8 mouse cellular contexts compared by ENCODE assay signal in the genomic region with DNA sequence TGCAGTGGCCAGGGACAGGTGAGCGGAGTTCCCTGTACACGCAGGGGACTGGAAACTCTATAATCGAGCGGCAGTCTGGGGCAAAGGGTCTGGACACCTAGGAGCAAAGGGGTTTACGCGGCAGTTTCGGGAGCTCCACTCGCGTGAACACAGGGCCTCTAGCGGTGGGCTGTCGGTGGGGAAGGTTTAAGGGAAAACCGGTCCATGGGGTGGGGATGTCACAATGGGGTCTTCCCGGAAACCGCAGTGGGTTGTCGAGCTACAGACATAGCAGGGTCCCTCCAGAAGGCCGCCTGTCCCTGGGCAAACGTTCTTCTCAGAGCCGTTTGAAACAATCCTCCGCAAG.
A peak's percentile ranks its signal among the peaks of the same experiment; 100 is the strongest.
DNase-seq lines count a peak whose midpoint lies in the region; ATAC-seq and TF ChIP-seq lines count a peak whose summit lies in the region.

No protein-coding gene starts in this region.

- under 1% methylated on average over 19 of the region's 19 CpGs for WGBS in forebrain, embryonic 15.5 days
- whole genome bisulfite sequencing in liver, embryonic 14.5 days (ENCODE audit: insufficient replicate concordance), result 0% methylated on average over 19 of the region's 19 CpGs
- WGBS in stomach, postnatal 0 days, result 0% methylated on average over 19 of the region's 19 CpGs

- no peaks in the 10 kb centered on the region for H3K9me3 ChIP-seq in forebrain, embryonic 15.5 days
- no peaks in the 10 kb centered on the region for H3K9me3 ChIP-seq in liver, embryonic 14.5 days (ENCODE audit: control insufficient read depth, low read length)
- no peaks in the 10 kb centered on the region for H3K9me3 ChIP-seq in stomach, postnatal 0 days (ENCODE audit: control insufficient read depth, low read length)

- no peak for TF ChIP-seq POLR2A in bone marrow macrophage, adult 2 months (IDR thresholded peaks at IDR 0.05; ENCODE audit: borderline replicate concordance, low read depth, low read length)

- ATAC-seq in forebrain, embryonic 15.5 days (replicated peaks), result peak; percentile 41; the same call in 1 of the 2 replicates
- ATAC-seq in liver, embryonic 14.5 days (ENCODE audit: insufficient read depth), result peak; percentile 48
- peak; percentile 50 for ATAC-seq in stomach, postnatal 0 days (ENCODE audit: low FRiP score, low TSS enrichment)

- peak overlapping the region; percentile 92 for H3K4me3 ChIP-seq in bone marrow macrophage, adult 2 months (ENCODE audit: insufficient read depth, low read length)
- peak overlapping the region; percentile 74 for H3K4me3 ChIP-seq in forebrain, embryonic 15.5 days
- H3K4me3 ChIP-seq in liver, embryonic 14.5 days (ENCODE audit: insufficient read depth in 1 of 2, low read depth in 2 of 2, low read length in 2 of 2), result peak overlapping the region; percentile 79 to 87
- H3K4me3 ChIP-seq in stomach, postnatal 0 days (ENCODE audit: low read depth, low read length), result peak overlapping the region; percentile 95

- peak overlapping the region; percentile 43 for H3K27ac ChIP-seq in bone marrow macrophage, adult 2 months (ENCODE audit: insufficient read depth, low read depth, low read length)
- peak overlapping the region; percentile 97 for H3K27ac ChIP-seq in forebrain, embryonic 15.5 days (replicated peaks)
- H3K27ac ChIP-seq in liver, embryonic 14.5 days, result peak overlapping the region; percentile 66
- H3K27ac ChIP-seq in stomach, postnatal 0 days (replicated peaks), result peak overlapping the region; percentile 86

- peak overlapping the region; percentile 51 for H3K4me2 ChIP-seq in forebrain, embryonic 15.5 days (replicated peaks)
- peak overlapping the region; percentile 94 for H3K4me2 ChIP-seq in liver, embryonic 14.5 days (ENCODE audit: low read depth)
- peak overlapping the region; percentile 94 for H3K4me2 ChIP-seq in stomach, postnatal 0 days (replicated peaks; ENCODE audit: low read depth)

- peak; percentile 31; the same call in 1 of the 2 replicates for TF ChIP-seq CTCF in bone marrow macrophage, adult 2 months (IDR thresholded peaks at IDR 0.05; ENCODE audit: low read depth, low read length)
- TF ChIP-seq CTCF in liver, embryonic 14.5 days (IDR thresholded peaks at IDR 0.05; ENCODE audit: low read depth), result peak; percentile 44
- peak; percentile 42 for TF ChIP-seq CTCF in stomach, postnatal 0 days (IDR thresholded peaks at IDR 0.05; ENCODE audit: low read depth)

- peaks cover 12% of the 10 kb centered on the region; the same call in 1 of the 2 replicates for H3K36me3 ChIP-seq in forebrain, embryonic 15.5 days
- H3K36me3 ChIP-seq in liver, embryonic 14.5 days (replicated peaks; ENCODE audit: control insufficient read depth, insufficient read depth, low read depth), result no peaks in the 10 kb centered on the region
- H3K36me3 ChIP-seq in stomach, postnatal 0 days (ENCODE audit: control insufficient read depth, insufficient read depth, low read length), result no peaks in the 10 kb centered on the region

- DNase-seq in layer of hippocampus, postnatal 10 days (ENCODE audit: low spot score in 2 of 2), result peak; percentile 68 to 71
- DNase-seq in layer of hippocampus, adult 9-11 months, result no peak
- DNase-seq in liver, embryonic 14.5 days (ENCODE audit: low read depth in 3 of 3, low spot score in 3 of 3), result peak in 1 of 3 experiments; percentile 28
- DNase-seq in stomach, postnatal 0 days (ENCODE audit: low spot score), result no peak
- no peak for DNase-seq in adrenal gland, adult 18-20 months (ENCODE audit: low spot score in 2 of 2)
- DNase-seq in left cerebral cortex, adult 11 months (ENCODE audit: low spot score), result no peak

- H3K27me3 ChIP-seq in forebrain, embryonic 15.5 days, result no peaks in the 10 kb centered on the region
- H3K27me3 ChIP-seq in liver, embryonic 14.5 days (ENCODE audit: control insufficient read depth, insufficient read depth, low read length), result no peaks in the 10 kb centered on the region
- H3K27me3 ChIP-seq in stomach, postnatal 0 days (ENCODE audit: control insufficient read depth, insufficient read depth, low read length), result no peaks in the 10 kb centered on the region

- peak overlapping the region; percentile 92 for H3K9ac ChIP-seq in forebrain, embryonic 15.5 days (replicated peaks)
- peak overlapping the region; percentile 81 for H3K9ac ChIP-seq in liver, embryonic 14.5 days (replicated peaks)
- peak overlapping the region; percentile 82 for H3K9ac ChIP-seq in stomach, postnatal 0 days (ENCODE audit: low read length)

- peaks cover 8% of the 10 kb centered on the region for H3K4me1 ChIP-seq in bone marrow macrophage, adult 2 months (ENCODE audit: control insufficient read depth, insufficient read depth, low read length)
- H3K4me1 ChIP-seq in forebrain, embryonic 15.5 days, result peaks cover 40% of the 10 kb centered on the region
- H3K4me1 ChIP-seq in liver, embryonic 14.5 days (replicated peaks; ENCODE audit: control insufficient read depth in 2 of 2, insufficient read depth in 2 of 2, low read length in 1 of 2), result peaks cover 2 to 18% of the 10 kb centered on the region in 2 experiments; a peak in 3 of 4 replicates
- H3K4me1 ChIP-seq in stomach, postnatal 0 days (replicated peaks; ENCODE audit: control insufficient read depth, insufficient read depth), result no peaks in the 10 kb centered on the region

- TF ChIP-seq EP300 in liver, embryonic 14.5 days (IDR thresholded peaks at IDR 0.05; ENCODE audit: low read depth), result no peak
- no peak for TF ChIP-seq EP300 in stomach, postnatal 0 days (optimal IDR thresholded peaks at IDR 0.05)

Comparison
In these comparisons a context has a peak if more than half of its experiments do, and no peak if none do; other contexts are left out.
1. DNase-seq: peak in layer of hippocampus, postnatal 10 days (2 of 2); none in layer of hippocampus, adult 9-11 months (single experiment), stomach, postnatal 0 days (single experiment), adrenal gland, adult 18-20 months (0 of 2) and left cerebral cortex, adult 11 months (single experiment).
2. H3K27ac ChIP-seq: peak in every context shown above with its lines; median percentile 97 in forebrain, embryonic 15.5 days; 86 in stomach, postnatal 0 days; 66 in liver, embryonic 14.5 days; 43 in bone marrow macrophage, adult 2 months.
3. Peak in every context shown above with its lines, with median percentiles within 50 percentile points of each other: H3K4me3 ChIP-seq, CTCF ChIP-seq, ATAC-seq, H3K4me2 ChIP-seq and H3K9ac ChIP-seq.